Mouse (Mus musculus) adrenal gland, adult (tissue): Measurements from ENCODE around the gene Phrf1.

ENCODE experiments used
- DNase-seq, 2 experiments: peaks; one replicate each; pipeline ENCODE4 v3.0.0; 2022 to 2023; ENCODE audit warnings: low spot score in 1 of 2; ENCODE audit not compliant: inconsistent age in 2 of 2

The Phrf1 gene

DNA sequence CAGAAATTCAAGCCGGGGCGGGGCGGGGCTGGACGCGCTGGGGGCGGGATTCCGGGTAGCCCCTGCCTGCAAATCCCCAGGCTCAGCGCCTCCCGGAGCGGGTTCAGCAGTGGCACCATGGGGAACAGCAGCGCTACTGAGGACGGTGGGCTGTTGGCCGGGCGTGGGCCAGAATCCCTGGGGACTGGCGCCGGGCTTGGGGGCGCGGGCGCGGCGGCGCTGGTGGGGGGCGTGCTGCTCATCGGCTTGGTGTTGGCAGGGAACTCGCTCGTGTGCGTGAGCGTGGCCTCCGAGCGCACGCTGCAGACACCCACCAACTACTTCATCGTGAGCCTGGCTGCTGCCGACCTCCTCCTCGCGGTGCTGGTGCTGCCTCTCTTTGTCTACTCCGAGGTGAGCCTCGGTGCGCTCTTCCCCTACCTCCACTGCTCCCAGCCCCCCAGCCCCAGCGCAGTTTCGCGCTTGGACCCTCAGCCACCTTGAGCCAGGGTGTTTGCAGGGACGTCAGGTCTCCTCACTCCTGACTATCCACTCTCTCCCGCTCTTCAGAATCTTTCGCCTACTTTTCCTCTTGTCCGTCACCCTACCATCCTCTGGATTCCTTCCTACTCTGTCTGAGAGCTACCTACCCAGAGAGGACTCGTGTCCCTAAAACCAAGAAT is 63.5 kb downstream of the Phrf1 start, which contains the start of gene Drd4:
Gene Drd4, plus strand, starts transcription at position 86 of the 662 bp plus-strand sequence.
- DNase-seq, result no peak

DNA sequence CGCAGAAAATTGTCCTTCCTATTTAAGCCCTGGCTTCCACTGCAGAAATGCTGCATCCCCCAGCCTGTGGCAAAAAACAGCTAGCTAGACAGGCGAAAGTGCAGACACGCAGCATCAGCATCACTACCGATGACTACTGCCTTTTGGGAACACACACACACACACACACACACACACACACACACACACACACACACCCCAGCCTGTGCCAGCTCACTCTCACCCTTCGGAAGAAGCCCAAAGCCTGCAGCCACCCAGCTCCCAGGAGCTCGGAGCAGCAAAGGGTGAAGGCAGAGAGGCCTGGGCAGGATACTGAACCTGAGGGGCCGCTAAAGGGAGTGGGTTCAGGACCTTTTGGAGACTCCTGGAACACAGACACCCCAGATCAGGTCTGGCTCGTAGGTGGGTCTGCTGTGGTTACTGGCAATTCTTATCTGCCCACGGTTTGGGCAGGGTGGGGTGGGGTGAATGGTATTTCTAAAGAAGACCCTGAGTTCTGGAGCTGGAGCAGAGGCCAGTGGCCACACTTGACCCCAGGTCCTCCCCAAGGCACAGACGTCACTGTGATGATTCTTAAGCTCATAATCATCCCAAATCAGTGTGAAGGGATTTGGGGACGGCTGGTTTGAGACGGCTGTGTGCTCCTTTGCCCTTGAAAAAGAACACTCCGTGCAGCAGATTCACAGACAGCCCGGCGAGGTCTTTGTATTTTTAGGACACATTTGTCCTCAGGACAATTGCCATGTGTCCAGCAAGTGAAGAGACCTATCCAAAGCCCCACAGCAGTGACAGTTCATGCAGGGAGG is 64.2 kb downstream of the Phrf1 start:
- DNase-seq, result peak in 1 of 2 experiments; percentile 80

DNA sequence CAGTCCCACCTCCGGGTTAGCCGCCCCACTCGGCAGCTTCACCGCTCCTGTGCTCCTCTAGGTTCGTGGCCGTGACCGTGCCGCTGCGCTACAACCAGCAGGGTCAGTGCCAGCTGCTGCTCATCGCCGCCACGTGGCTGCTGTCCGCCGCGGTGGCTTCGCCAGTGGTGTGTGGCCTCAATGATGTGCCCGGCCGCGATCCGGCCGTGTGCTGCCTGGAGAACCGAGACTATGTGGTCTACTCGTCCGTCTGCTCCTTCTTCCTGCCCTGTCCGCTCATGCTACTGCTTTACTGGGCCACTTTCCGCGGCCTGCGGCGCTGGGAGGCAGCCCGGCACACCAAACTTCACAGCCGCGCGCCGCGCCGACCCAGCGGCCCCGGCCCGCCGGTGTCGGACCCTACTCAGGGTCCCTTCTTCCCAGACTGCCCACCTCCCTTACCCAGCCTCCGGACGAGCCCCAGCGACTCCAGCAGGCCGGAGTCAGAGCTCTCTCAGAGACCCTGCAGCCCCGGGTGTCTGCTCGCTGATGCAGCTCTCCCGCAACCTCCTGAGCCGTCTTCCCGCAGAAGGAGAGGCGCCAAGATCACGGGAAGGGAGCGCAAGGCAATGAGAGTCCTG is 65.4 kb downstream of the Phrf1 start:
- peak; percentile 60 to 81 for DNase-seq

DNA sequence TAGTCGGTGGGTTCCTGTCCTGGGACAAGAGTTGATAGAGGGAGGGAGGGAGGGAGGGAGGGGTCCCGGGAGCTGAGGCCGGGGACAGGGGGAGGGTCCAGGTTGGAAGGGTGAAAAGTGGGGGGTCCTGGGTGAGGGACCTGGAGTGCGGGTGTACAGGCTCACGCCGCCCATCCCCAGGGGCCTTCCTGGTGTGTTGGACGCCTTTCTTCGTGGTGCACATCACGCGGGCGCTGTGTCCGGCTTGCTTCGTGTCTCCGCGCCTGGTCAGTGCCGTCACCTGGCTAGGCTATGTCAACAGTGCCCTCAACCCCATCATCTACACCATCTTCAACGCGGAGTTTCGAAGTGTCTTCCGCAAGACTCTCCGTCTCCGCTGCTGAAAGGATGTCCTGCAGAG is 65.9 kb downstream of the Phrf1 start:
- no peak for DNase-seq

DNA sequence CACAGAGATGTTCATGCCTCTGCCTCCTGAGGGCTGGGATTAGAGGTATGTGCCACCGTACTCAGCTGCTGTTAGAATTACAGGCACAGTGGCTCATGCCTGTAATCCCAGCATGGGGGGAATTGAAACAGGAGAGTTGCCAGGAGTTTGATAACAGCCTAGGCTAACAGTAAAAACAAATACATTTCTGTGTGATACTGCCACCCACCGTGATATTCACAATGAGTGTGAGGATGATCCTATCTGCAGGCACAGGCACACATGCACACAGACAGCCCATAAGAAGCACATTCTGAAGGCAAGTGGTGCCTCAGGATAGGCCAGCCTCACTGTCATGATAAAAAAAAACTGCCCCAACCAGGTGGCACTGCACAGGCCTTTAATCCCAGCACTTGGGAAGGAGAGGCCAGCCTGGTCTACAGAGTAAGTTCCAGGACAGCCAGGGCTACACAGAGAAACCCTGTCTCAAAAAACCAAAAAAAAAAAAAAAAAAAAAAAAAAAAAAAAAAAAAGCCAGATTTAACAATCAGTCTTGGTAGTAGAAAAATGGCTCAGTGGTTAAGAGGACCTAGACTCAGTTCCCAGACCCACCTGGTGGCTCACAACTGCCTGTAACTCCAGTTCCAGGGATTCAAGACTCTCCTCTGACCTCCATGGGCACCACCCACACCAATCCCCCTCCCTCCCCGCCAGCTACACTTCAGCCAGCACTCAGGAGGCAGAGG is 69.5 kb downstream of the Phrf1 start:
- no peak for DNase-seq

DNA sequence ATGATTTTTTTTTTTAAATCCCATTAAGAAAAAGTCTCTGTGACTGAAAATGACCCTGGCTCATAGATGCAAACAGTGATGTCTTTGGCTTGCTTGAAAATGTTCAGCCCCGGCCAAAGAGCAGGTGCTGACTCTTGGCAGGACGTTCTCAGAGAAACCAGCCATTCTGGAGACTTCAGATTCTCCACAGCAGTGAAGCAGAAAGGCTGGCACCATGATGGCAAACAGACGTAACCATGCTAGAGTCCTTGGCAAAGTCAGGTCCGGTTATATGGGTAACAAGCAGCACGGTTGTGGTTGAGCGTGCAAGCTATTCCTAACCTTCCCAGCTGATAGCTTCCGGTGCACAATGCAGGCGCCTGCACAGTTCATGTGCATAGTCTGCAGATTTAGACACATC is 70.6 kb downstream of the Phrf1 start:
- DNase-seq, result no peak

DNA sequence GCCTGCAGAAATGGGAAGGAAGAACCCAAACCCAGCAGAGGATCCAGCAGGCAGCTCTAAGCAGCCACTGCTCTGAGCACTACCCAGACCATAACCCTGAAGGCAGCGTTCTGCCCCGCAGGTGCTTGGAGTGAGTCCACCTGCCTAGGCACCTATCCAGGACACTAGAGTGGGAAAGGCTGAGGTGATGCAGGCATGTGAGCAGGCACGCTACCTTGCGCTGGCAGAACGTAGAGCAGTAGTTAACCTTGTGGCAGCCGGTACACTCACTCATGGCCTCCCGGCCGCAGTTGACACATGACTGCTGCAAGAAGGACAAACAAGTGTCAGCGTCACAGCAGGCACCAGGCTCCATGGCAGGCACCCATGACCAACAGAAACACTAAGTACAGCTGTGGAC is 72.8 kb downstream of the Phrf1 start:
- peak in 1 of 2 experiments; percentile 63 for DNase-seq

DNA sequence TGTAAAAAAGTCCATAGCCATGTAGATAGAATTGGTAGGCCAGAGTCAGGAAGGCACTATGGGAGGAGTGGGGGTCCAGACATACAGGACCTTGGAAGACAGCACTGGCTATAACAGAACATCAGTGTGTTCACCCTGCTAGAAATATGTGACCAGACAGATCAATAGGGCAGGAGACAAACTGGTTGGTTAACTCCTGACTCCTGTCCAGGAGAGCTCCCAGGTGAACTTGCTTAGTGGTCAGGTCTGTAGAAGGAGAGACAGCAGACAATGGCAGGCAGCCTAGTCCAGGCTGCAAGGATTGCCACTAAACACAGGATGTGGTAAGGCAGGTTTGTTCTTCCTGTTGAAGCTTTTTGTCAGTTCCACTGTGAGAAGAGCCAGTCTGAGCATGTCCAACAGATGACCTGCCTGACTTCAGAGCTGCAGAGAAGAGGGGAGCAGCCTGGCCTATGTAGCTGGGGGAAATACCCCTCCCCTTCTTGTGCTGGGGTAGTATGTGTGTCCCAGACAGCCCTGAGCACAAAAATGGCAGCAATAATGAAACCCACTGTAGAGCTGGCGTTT is 74.2 kb downstream of the Phrf1 start:
- no peak for DNase-seq

DNA sequence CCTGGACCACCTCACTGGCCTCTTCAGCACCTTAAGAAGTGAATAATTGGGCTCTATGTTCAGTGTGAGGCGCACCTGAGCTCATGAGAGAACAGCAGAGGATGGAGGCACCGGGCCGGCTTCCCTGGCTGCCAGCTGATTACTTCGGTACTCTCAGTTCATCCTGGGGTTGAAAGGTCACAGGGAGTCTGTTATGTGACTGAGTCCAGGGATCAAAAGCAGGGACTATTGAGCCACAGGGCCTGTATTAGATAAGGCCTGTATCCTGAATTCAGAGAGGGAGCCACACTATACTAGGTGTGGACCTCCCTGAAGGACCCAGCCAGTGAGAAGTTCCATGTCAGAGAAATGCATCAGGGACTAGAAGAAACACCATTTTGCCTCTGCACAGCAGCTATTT is 76.0 kb downstream of the Phrf1 start:
- DNase-seq, result no peak
